Mouse (Mus musculus) stomach, postnatal 0 days (tissue): Measurements from ENCODE around the gene Cct7.

Experiments
- CTCF ChIP-seq: IDR thresholded peaks from 2 replicates; pipeline ENCODE4 v1.5.1; 2016; ENCODE audit warnings: antibody characterized with exemption, low read depth, mild to moderate bottlenecking, moderate library complexity
- EP300 ChIP-seq: optimal IDR thresholded peaks from 2 replicates; pipeline ENCODE3; 2016; ENCODE audit warnings: antibody characterized with exemption

- no peak for TF ChIP-seq CTCF
- TF ChIP-seq EP300: no peak
These were observed 24.3 kb downstream of the Cct7 start for GRCm38 (mm10) chr6:85475581-85475980.
